Mouse (Mus musculus): ENCODE measurements at regions not wholly inside any gene's neighbourhood (a gene's known extent, or its start where the extent isn't known, plus 50 kb on each side); places are given as distances from the start of the nearest gene placed in this dataset.

DNA sequence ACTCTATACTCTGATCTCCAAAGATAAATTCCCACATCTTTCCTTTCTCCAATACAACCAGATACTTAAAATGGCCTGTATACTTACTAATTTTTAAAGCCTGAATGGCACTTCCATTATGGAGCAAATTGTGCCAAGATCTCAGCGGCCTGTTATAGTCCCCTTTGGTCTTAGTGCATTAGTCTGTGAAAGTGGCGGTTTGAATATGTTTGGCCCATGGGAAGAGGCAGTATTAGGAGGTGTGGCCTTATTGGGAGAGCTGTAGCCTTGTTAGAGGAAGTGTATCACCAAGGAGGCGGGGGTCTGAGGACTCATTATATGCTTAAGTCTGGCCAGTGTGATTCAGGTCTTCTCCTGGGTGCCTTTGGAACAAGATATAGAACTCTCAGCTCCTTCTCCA is 127.3 kb downstream of the Diras2 start:
- TF ChIP-seq ETS1 (IDR thresholded peaks at IDR 0.05; ENCODE audit: low read depth, low read length) (no peak), POLR2A (IDR thresholded peaks at IDR 0.05; ENCODE audit: control insufficient read depth in 1 of 2, insufficient read depth in 1 of 2, low read depth in 1 of 2, low read length in 2 of 2, poor library complexity in 1 of 2) (no peak), TBP (IDR thresholded peaks at IDR 0.05; ENCODE audit: low read depth, low read length) (no peak), UBTF (IDR thresholded peaks at IDR 0.05; ENCODE audit: borderline replicate concordance, insufficient read depth, low read depth, low read length) (no peak), SMC3 (IDR thresholded peaks at IDR 0.05; ENCODE audit: low read depth, low read length) (no peak), CTCF (IDR thresholded peaks at IDR 0.05 in 2 of 3, conservative IDR thresholded peaks at IDR 0.05 in 1 of 3; ENCODE audit: control insufficient read depth in 1 of 3, insufficient read depth in 1 of 3, low read depth in 2 of 3, low read length in 3 of 3, poor library complexity in 1 of 3, severe bottlenecking in 1 of 3) (no peak), MYC (IDR thresholded peaks at IDR 0.05; ENCODE audit: low read depth, low read length) (no peak)

Data from MEL (cell line).